Mouse (Mus musculus) heart, embryonic 13.5 days (tissue): ENCODE results near the gene Dmap1. TPM values are rescaled to one million over a fixed set of nuclear protein-coding genes. Genes with fewer than 3 reads are reported as not detected.

ENCODE experiments used
- ATAC-seq: fragments of 200-750 bp; cut with Nextera tagmentation; 2 replicates; pipeline ENCODE4 v1.8.0; 2017; ENCODE audit warnings: moderate TSS enrichment; ENCODE audit not compliant: insufficient number of reproducible peaks, low FRiP score, low TSS enrichment; ENCODE audit errors: extremely low read depth
- H3K27ac ChIP-seq: fragments of 300-500 bp; sonication (generic); replicated peaks from 2 replicates; pipeline ENCODE4 v1.5.1; 2015; ENCODE audit warnings: moderate library complexity, mild to moderate bottlenecking, inconsistent platforms
- H3K27me3 ChIP-seq: fragments of 300-500 bp; sonication (generic); replicated peaks from 2 replicates; pipeline ENCODE4 v1.6.1; 2015; ENCODE audit warnings: mild to moderate bottlenecking, inconsistent platforms
- H3K36me3 ChIP-seq: fragments of 300-500 bp; sonication (generic); 2 replicates; pipeline ENCODE4 v1.6.1; 2015; ENCODE audit warnings: mild to moderate bottlenecking, inconsistent platforms
- H3K4me1 ChIP-seq: fragments of 300-500 bp; sonication (generic); 2 replicates; pipeline ENCODE4 v1.6.1; 2015; ENCODE audit warnings: inconsistent platforms
- H3K4me2 ChIP-seq: fragments of 300-500 bp; sonication (generic); 2 replicates; pipeline ENCODE4 v1.6.1; 2015; ENCODE audit warnings: inconsistent platforms, mild to moderate bottlenecking, moderate library complexity
- H3K4me3 ChIP-seq: fragments of 300-500 bp; sonication (generic); 2 replicates; pipeline ENCODE4 v1.5.1; 2015; ENCODE audit warnings: moderate library complexity, mild to moderate bottlenecking, inconsistent platforms
- H3K9ac ChIP-seq: fragments of 300-500 bp; sonication (generic); 2 replicates; pipeline ENCODE4 v1.6.1; 2015; ENCODE audit warnings: inconsistent platforms, mild to moderate bottlenecking, moderate library complexity
- H3K9me3 ChIP-seq: fragments of 300-500 bp; sonication (generic); 2 replicates; pipeline ENCODE4 v1.6.1; 2016; ENCODE audit warnings: inconsistent platforms
- WGBS: fragments of 180-500 bp; shearing (Covaris S2); methylation state at CpG from one replicate; pipeline ENCODE4 v1.1.7; 2015; ENCODE audit warnings: mixed read lengths; 5-methylcytosine and 5-hydroxymethylcytosine counted together
- polyA plus RNA-seq: library from polyadenylated mRNA; unstranded; fragments of >200 nt; fragmentation: Nextera tagmentation; extraction: Ambion mirVana; gene quantifications from 2 replicates; pipeline ENCODE4 v1.2.1, GENCODE M21; 2015

The Dmap1 gene
- polyA plus RNA-seq, 1 experiment from 2014 or later = 42.3 TPM

GRCm38 (mm10) chr4:117676903-117677302 is 5.2 kb downstream of the Dmap1 start:
- H3K27me3 ChIP-seq = no peaks in the 10 kb centered on the region
- no peaks in the 10 kb centered on the region for H3K9me3 ChIP-seq
- no peak overlapping the region for H3K4me3 ChIP-seq
- WGBS = 25% methylated on average over 3 of the region's 3 CpGs
- no peak overlapping the region for H3K27ac ChIP-seq
- peaks cover 9% of the 10 kb centered on the region for H3K4me1 ChIP-seq
- no peak for ATAC-seq
- H3K36me3 ChIP-seq = peaks cover 85% of the 10 kb centered on the region
- H3K9ac ChIP-seq = no peak overlapping the region
- H3K4me2 ChIP-seq = no peak overlapping the region

GRCm38 (mm10) chr4:117673901-117674300 is 8.2 kb downstream of the Dmap1 start:
- WGBS = 88% methylated on average over 3 of the region's 3 CpGs
- H3K4me1 ChIP-seq = no peaks in the 10 kb centered on the region
- no peak overlapping the region for H3K27ac ChIP-seq
- H3K36me3 ChIP-seq = peaks cover 63% of the 10 kb centered on the region
- H3K27me3 ChIP-seq = no peaks in the 10 kb centered on the region
- H3K4me2 ChIP-seq = no peak overlapping the region
- H3K9me3 ChIP-seq = no peaks in the 10 kb centered on the region
- ATAC-seq = no peak; the same call in 1 of the 2 replicates
- H3K9ac ChIP-seq = no peak overlapping the region
- H3K4me3 ChIP-seq = no peak overlapping the region

- H3K4me1 ChIP-seq = no peaks in the 10 kb centered on the region
- H3K9me3 ChIP-seq = no peaks in the 10 kb centered on the region
- no peak overlapping the region for H3K27ac ChIP-seq
- no peak for ATAC-seq
- no peaks in the 10 kb centered on the region for H3K27me3 ChIP-seq
- H3K4me3 ChIP-seq = no peak overlapping the region
- 63% methylated on average over 9 of the region's 9 CpGs for WGBS
- no peak overlapping the region for H3K4me2 ChIP-seq
- no peak overlapping the region for H3K9ac ChIP-seq
- peaks cover 45% of the 10 kb centered on the region for H3K36me3 ChIP-seq
Measured at GRCm38 (mm10) chr4:117672042-117672441, 10.0 kb downstream of the Dmap1 start.

- no peak overlapping the region for H3K4me2 ChIP-seq
- ATAC-seq = no peak
- peaks cover 24% of the 10 kb centered on the region for H3K36me3 ChIP-seq
- no peak overlapping the region for H3K4me3 ChIP-seq
- H3K27me3 ChIP-seq = no peaks in the 10 kb centered on the region
- H3K4me1 ChIP-seq = no peaks in the 10 kb centered on the region
- 70% methylated on average over 7 of the region's 7 CpGs for WGBS
- no peak overlapping the region for H3K9ac ChIP-seq
- no peak overlapping the region for H3K27ac ChIP-seq
- H3K9me3 ChIP-seq = no peaks in the 10 kb centered on the region
Measured at GRCm38 (mm10) chr4:117669874-117670273, 12.2 kb downstream of the Dmap1 start.

- H3K9ac ChIP-seq = no peak overlapping the region
- no peak overlapping the region for H3K4me3 ChIP-seq
- WGBS = 80% methylated on average over 8 of the region's 8 CpGs
- ATAC-seq = no peak
- H3K36me3 ChIP-seq = peaks cover 9% of the 10 kb centered on the region
- no peak overlapping the region for H3K27ac ChIP-seq
- no peaks in the 10 kb centered on the region for H3K27me3 ChIP-seq
- H3K4me2 ChIP-seq = no peak overlapping the region
- no peaks in the 10 kb centered on the region for H3K4me1 ChIP-seq
- H3K9me3 ChIP-seq = no peaks in the 10 kb centered on the region
Measured at GRCm38 (mm10) chr4:117666054-117666453, 16.0 kb downstream of the Dmap1 start.

GRCm38 (mm10) chr4:117665531-117665930 is 16.5 kb downstream of the Dmap1 start:
- H3K4me2 ChIP-seq = no peak overlapping the region
- H3K27ac ChIP-seq = no peak overlapping the region
- H3K4me1 ChIP-seq = no peaks in the 10 kb centered on the region
- no peak overlapping the region for H3K4me3 ChIP-seq
- peaks cover 15% of the 10 kb centered on the region for H3K36me3 ChIP-seq
- ATAC-seq = no peak
- H3K9ac ChIP-seq = no peak overlapping the region
- no peaks in the 10 kb centered on the region for H3K27me3 ChIP-seq
- no peaks in the 10 kb centered on the region for H3K9me3 ChIP-seq
- 91% methylated on average over 7 of the region's 7 CpGs for WGBS

- Histone ChIP-seq H3K9ac (no peak overlapping the region), H3K27ac (no peak overlapping the region), H3K4me2 (no peak overlapping the region), H3K4me3 (no peak overlapping the region), H3K9me3 (no peaks in the 10 kb centered on the region), H3K36me3 (peaks cover 22% of the 10 kb centered on the region), H3K4me1 (peaks cover 2% of the 10 kb centered on the region; the same call in 1 of the 2 replicates), H3K27me3 (no peaks in the 10 kb centered on the region)
- no peak for ATAC-seq
- 87% methylated on average over 10 of the region's 10 CpGs for WGBS
Measured at GRCm38 (mm10) chr4:117664411-117665137, 17.5 kb downstream of the Dmap1 start.

- no peak overlapping the region for H3K9ac ChIP-seq
- ATAC-seq = no peak
- H3K4me1 ChIP-seq = peaks cover 10% of the 10 kb centered on the region
- H3K4me3 ChIP-seq = no peak overlapping the region
- WGBS = 82% methylated on average over 5 of the region's 5 CpGs
- H3K4me2 ChIP-seq = no peak overlapping the region
- H3K36me3 ChIP-seq = peaks cover 23% of the 10 kb centered on the region
- no peak overlapping the region for H3K27ac ChIP-seq
- H3K9me3 ChIP-seq = no peaks in the 10 kb centered on the region
- H3K27me3 ChIP-seq = no peaks in the 10 kb centered on the region
Measured at GRCm38 (mm10) chr4:117660001-117660400, 22.1 kb downstream of the Dmap1 start.

GRCm38 (mm10) chr4:117658582-117659444 is 23.3 kb downstream of the Dmap1 start:
- Histone ChIP-seq H3K4me1 (peaks cover 22% of the 10 kb centered on the region), H3K36me3 (peaks cover 23% of the 10 kb centered on the region), H3K9ac (no peak overlapping the region), H3K4me2 (no peak overlapping the region), H3K9me3 (no peaks in the 10 kb centered on the region), H3K4me3 (no peak overlapping the region), H3K27me3 (no peaks in the 10 kb centered on the region), H3K27ac (no peak overlapping the region)
- 63% methylated on average over 14 of the region's 14 CpGs for WGBS
- ATAC-seq = no peak

GRCm38 (mm10) chr4:117657646-117658045 is 24.4 kb downstream of the Dmap1 start:
- Histone ChIP-seq H3K27me3 (no peaks in the 10 kb centered on the region), H3K4me2 (no peak overlapping the region), H3K4me1 (peaks cover 24% of the 10 kb centered on the region), H3K9me3 (no peaks in the 10 kb centered on the region), H3K4me3 (no peak overlapping the region), H3K27ac (no peak overlapping the region), H3K36me3 (peaks cover 20% of the 10 kb centered on the region), H3K9ac (no peak overlapping the region)
- 80% methylated on average over 4 of the region's 4 CpGs for WGBS
- ATAC-seq = no peak

GRCm38 (mm10) chr4:117656961-117657360 is 25.1 kb downstream of the Dmap1 start:
- Histone ChIP-seq H3K27me3 (no peaks in the 10 kb centered on the region), H3K9me3 (no peaks in the 10 kb centered on the region), H3K4me1 (peaks cover 30% of the 10 kb centered on the region), H3K27ac (no peak overlapping the region), H3K36me3 (peaks cover 23% of the 10 kb centered on the region), H3K4me2 (no peak overlapping the region), H3K4me3 (no peak overlapping the region), H3K9ac (no peak overlapping the region)
- WGBS = 71% methylated on average over 6 of the region's 6 CpGs
- no peak for ATAC-seq
